Mouse (Mus musculus): Measurements from ENCODE around the gene Zfp46. TPM values are rescaled to one million over a fixed set of nuclear protein-coding genes. Genes with fewer than 3 reads are reported as not detected.

The Zfp46 gene
- total and polyA plus RNA-seq, 3 experiments = 5.9 to 6.6 TPM; not detected in 1

GRCm38 (mm10) chr4:136242065-136242703, 42.3 kb upstream of the Zfp46 start:
- H3K9ac ChIP-seq (ENCODE audit: control insufficient read depth, low read depth, low read length, poor library complexity, severe bottlenecking) = no peak overlapping the region
- peak; percentile 56 for DNase-seq (ENCODE audit: low read depth, low spot score)
- TF ChIP-seq MYB (IDR thresholded peaks at IDR 0.05; ENCODE audit: low read depth, low read length) (no peak), POLR2AphosphoS2 (IDR thresholded peaks at IDR 0.05; ENCODE audit: low read length) (no peak), ELF1 (IDR thresholded peaks at IDR 0.05; ENCODE audit: low read depth, low read length) (no peak), ZMIZ1 (IDR thresholded peaks at IDR 0.05; ENCODE audit: low read depth, low read length) (no peak), NELFE (IDR thresholded peaks at IDR 0.05; ENCODE audit: low read depth, low read length) (no peak), POLR2A (IDR thresholded peaks at IDR 0.05; ENCODE audit: control insufficient read depth in 1 of 2, insufficient read depth in 1 of 2, low read depth in 1 of 2, low read length in 2 of 2, poor library complexity in 1 of 2) (no peak), GABPA (IDR thresholded peaks at IDR 0.05; ENCODE audit: low read depth, low read length) (no peak), BHLHE40 (IDR thresholded peaks at IDR 0.05; ENCODE audit: borderline replicate concordance, low read depth, low read length) (no peak), CTCF (IDR thresholded peaks at IDR 0.05 in 2 of 3, conservative IDR thresholded peaks at IDR 0.05 in 1 of 3; ENCODE audit: control insufficient read depth in 1 of 3, insufficient read depth in 1 of 3, low read depth in 2 of 3, low read length in 3 of 3, poor library complexity in 1 of 3, severe bottlenecking in 1 of 3) (peak; percentile 54 to 70 (median 57)), USF1 (IDR thresholded peaks at IDR 0.05; ENCODE audit: low read depth, low read length) (peak; percentile 74), UBTF (IDR thresholded peaks at IDR 0.05; ENCODE audit: borderline replicate concordance, insufficient read depth, low read depth, low read length) (no peak), MAX (IDR thresholded peaks at IDR 0.05; ENCODE audit: low read length) (no peak), POLR2AphosphoS5 (IDR thresholded peaks at IDR 0.05; ENCODE audit: borderline replicate concordance, low read depth, low read length) (no peak), RCOR1 (IDR thresholded peaks at IDR 0.05; ENCODE audit: low read depth, low read length) (no peak), RAD21 (IDR thresholded peaks at IDR 0.05; ENCODE audit: low read depth, low read length) (peak; percentile 49), KAT2A (conservative IDR thresholded peaks at IDR 0.05; ENCODE audit: low read depth, low read length) (no peak), TCF12 (IDR thresholded peaks at IDR 0.05; ENCODE audit: low read depth, low read length) (no peak), JUND (IDR thresholded peaks at IDR 0.05; ENCODE audit: low read depth, low read length) (no peak), ZNF384 (IDR thresholded peaks at IDR 0.05; ENCODE audit: low read depth, low read length) (no peak), EP300 (IDR thresholded peaks at IDR 0.05; ENCODE audit: low read depth in 1 of 2, low read length in 2 of 2) (no peak), CHD1 (IDR thresholded peaks at IDR 0.05; ENCODE audit: low read depth, low read length) (no peak), SMC3 (IDR thresholded peaks at IDR 0.05; ENCODE audit: low read depth, low read length) (peak; percentile 38), MAFK (IDR thresholded peaks at IDR 0.05; ENCODE audit: borderline replicate concordance, low read depth, low read length) (no peak)
- H3K27ac ChIP-seq (ENCODE audit: control insufficient read depth, low read depth, low read length) = no peak overlapping the region
- no peak overlapping the region for H3K4me3 ChIP-seq (ENCODE audit: control insufficient read depth in 1 of 2, insufficient read depth in 1 of 2, low read depth in 2 of 2, low read length in 2 of 2)
- H3K36me3 ChIP-seq (ENCODE audit: control insufficient read depth in 1 of 2, insufficient read depth in 2 of 2, low read length in 2 of 2) = no peaks in the 10 kb centered on the region
- H3K27me3 ChIP-seq (ENCODE audit: control insufficient read depth in 1 of 2, insufficient read depth in 2 of 2, low read length in 2 of 2) = peaks cover 0 to 3% of the 10 kb centered on the region in 2 experiments; a peak in 2 of 4 replicates
- H3K79me2 ChIP-seq (ENCODE audit: control insufficient read depth, insufficient read depth, low read length, poor library complexity) = no peaks in the 10 kb centered on the region
- no peaks in the 10 kb centered on the region for H3K4me1 ChIP-seq (ENCODE audit: control insufficient read depth in 1 of 2, insufficient read depth in 2 of 2, low read length in 2 of 2)
- H3K9me3 ChIP-seq (replicated peaks; ENCODE audit: insufficient read depth, low read length) = no peaks in the 10 kb centered on the region

Measured in MEL (cell line).